Mouse (Mus musculus) kidney, adult 2 months (tissue): ENCODE measurements around the gene Tbcel.

Experiments used
- CTCF ChIP-seq: fragments of 200-500 bp; conservative IDR thresholded peaks from 2 replicates; pipeline ENCODE4 v1.5.1; 2011; ENCODE audit warnings: low read depth, mild to moderate bottlenecking, control low read depth, low read length, moderate library complexity, mixed read lengths; ENCODE audit not compliant: insufficient read depth, insufficient read length
- POLR2A ChIP-seq: fragments of 200-500 bp; IDR thresholded peaks from one replicate; pipeline ENCODE4 v1.6.1; 2011; ENCODE audit warnings: low read depth, low read length, control low read depth

DNA sequence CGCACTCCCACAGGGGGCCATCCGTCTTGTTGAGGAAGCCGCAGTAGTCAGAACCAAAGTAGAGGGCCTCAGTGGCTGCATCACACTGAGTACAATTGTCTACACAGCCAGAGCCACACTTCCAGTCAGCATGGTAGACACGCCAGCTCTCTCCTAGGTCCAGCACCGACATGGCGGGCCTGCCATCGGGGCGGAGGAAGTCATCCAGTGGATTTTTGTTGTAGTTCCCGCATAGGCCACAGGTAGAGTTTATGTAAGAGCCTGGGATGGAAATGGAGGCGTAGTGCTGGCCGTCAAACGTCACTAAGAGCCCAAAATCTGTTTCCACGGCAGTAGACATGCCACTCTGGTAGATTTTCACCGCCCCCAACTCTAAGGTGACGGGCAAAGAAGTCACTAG lies 130.0 kb downstream of the Tbcel start:
- TF ChIP-seq CTCF (no peak), POLR2A (no peak)
